Mouse (Mus musculus) ZHBTc4 (cell line): ENCODE measurements at regions not wholly inside any gene's neighbourhood (a gene's known extent, or its start where the extent isn't known, plus 50 kb on each side); places are given as distances from the start of the nearest gene placed in this dataset.

Experiments
- DNase-seq: peaks from one replicate; pipeline ENCODE4 v3.0.0-alpha.2; 2011; ENCODE audit warnings: low read depth, low spot score

DNA sequence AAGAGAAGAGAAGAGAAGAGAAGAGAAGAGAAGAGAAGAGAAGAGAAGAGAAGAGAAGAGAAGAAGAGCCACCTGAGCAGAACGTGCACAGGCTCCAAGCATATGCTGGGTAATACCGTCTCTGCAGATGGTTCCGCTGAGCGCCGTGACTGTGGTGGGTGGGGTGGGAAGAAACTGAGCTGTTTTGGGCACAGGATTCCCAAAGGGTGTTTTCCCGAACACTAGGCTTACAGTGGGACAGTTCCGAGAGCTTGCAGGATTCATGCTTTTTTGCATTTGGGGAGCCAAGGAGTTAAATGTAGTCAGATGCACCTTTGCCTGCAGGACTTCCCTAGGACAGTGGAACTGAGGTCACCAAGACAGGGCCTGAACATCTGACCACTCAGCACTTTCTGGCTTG, 142.3 kb upstream of the Lrfn2 start:
- DNase-seq: no peak

GRCm38 (mm10) chr17:48790526-48790925, 141.7 kb upstream of the Lrfn2 start:
- DNase-seq: no peak

- no peak for DNase-seq
Measured at GRCm38 (mm10) chr17:48792954-48793353, 139.2 kb upstream of the Lrfn2 start.

GRCm38 (mm10) chr17:48795773-48796172, 136.4 kb upstream of the Lrfn2 start:
- DNase-seq: no peak

DNA sequence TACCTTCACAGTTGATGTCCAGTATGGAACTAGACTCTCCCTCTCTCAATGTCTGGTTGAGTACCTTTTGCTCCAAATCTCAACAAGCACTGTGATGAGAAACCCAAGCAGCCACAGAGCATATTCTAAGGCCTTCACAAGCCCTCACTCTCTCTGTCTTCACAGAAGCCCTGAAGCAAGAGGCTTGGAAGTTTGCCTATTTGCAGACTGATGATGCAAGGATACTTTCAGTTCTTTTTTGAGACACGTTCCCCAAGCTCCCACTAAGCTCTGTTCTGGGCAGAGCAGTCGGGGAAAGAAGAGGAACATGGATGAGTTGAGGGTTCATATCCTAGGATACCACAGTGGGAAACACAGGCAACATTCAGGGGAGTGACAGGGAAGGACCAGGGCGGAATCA, 134.0 kb upstream of the Lrfn2 start:
- no peak for DNase-seq

DNA sequence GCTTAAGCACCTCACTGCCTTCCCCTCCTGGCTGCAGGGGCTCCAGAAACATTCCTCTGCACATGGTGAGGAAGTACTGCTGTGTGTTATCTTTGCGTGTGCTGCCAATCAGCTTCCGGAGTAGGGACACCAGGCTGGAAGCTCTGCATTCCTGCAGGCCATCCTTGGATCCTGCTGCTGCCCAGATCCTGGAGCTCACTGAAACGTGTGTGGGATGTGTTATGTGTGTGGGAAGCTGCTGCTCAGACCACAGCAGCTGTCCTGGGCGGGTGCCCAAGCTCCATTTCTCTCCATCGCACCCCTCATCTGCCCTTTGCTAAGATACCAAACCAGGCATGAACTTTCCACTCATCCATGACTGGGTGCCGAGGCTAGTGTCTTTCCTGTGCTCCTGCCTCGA, 129.5 kb upstream of the Lrfn2 start:
- DNase-seq: no peak

- no peak for DNase-seq
Measured at GRCm38 (mm10) chr17:48807905-48808304, 124.3 kb upstream of the Lrfn2 start.

GRCm38 (mm10) chr17:48814753-48815504, 117.2 kb upstream of the Lrfn2 start:
- DNase-seq: peak; percentile 89

- peak; percentile 48 for DNase-seq
Measured at GRCm38 (mm10) chr17:48816588-48817324, 115.4 kb upstream of the Lrfn2 start.

- peak; percentile 61 for DNase-seq
Measured at GRCm38 (mm10) chr17:48817551-48817950, 114.6 kb upstream of the Lrfn2 start.

- DNase-seq: no peak
Measured at GRCm38 (mm10) chr17:48819703-48820102, 112.5 kb upstream of the Lrfn2 start.

GRCm38 (mm10) chr17:48822101-48822876, 109.9 kb upstream of the Lrfn2 start:
- peak; percentile 76 for DNase-seq

- DNase-seq: no peak
Measured at GRCm38 (mm10) chr17:48823921-48824320, 108.3 kb upstream of the Lrfn2 start.

- DNase-seq: peak; percentile 19
Measured at GRCm38 (mm10) chr17:48825212-48825913, 106.8 kb upstream of the Lrfn2 start.

DNA sequence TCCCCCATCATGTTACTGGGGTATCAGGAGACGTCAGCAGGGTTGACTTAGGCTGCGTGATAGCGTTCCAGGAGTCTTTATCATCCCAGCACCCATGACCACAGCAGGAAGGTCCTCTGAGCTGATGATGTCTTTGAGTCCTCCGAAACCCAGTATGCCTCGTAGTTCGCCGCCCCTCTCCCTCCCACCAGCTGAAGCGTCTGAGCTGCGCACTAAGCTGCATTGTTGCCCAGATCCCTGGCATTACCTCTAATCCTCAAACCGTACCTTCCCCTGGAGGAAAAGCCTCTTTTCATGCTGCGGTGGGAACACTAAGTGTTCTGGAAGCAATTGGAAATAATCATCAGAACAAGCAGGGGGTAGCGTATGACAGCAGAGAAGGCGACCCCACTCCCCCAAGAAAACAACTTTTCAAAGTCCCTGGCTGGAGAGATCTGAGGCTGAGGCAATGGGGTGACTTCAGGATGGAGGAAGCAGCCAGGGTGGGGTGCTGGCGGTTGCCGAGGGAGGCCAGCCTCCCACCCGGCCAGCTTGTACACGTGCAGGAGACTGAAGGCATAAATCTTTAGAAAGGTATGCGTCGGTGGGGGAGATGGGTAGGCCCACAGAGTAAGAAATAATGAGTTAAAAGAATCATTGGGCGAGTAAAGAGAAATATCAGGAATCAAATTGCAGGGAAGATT, 93.7 kb upstream of the Lrfn2 start:
- DNase-seq: no peak

- DNase-seq: no peak
Measured at GRCm38 (mm10) chr17:48847890-48848289, 84.3 kb upstream of the Lrfn2 start.

DNA sequence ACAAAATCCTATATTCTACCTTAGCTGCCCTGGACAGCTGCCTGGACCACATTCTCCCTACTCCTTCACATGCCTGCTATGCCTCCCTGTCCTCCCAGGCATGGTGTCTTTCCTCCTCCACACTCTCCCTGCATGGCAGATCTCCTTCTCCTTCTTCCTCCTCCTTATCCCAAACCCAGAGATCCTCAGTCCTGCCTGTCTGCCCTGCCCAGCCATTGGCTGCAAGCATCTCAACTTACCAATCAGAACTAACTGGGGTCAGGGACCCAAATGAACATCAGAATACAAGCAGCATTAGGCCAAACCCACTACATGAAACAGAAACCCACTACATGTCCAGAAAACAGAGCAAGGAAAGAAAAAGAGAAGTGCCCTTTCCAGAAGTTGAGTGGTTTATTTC, 81.3 kb upstream of the Lrfn2 start:
- DNase-seq: no peak

- DNase-seq: peak; percentile 46
Measured at GRCm38 (mm10) chr17:48858891-48859290, 73.3 kb upstream of the Lrfn2 start.

- DNase-seq: no peak
Measured at GRCm38 (mm10) chr17:48870443-48870842, 61.7 kb upstream of the Lrfn2 start.

- DNase-seq: no peak
Measured at GRCm38 (mm10) chr17:48877505-48877904, 54.7 kb upstream of the Lrfn2 start.

DNA sequence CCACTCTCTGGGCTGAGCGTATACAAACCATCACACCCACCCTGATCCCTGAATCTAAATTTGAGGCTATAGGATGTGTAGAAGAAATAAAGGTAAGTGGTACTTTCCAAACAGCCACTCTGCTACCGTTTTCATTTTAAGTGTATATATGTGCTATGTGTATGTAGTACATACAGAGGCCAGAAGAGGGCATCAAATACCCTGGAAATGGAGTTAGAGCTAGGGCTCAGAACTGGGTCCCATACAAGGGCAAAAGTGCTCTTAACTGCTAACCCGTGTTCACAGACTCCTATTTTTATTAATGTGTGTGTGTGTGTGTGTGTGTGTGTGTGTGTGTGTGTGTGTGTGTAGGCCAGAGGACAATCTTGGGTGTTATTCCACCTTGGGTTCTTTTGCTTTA, 51.6 kb upstream of the Lrfn2 start:
- peak; percentile 64 for DNase-seq
